Mouse (Mus musculus) kidney, embryonic 15.5 days (tissue): ENCODE data around the gene Actn4. TPM values are rescaled to one million over a fixed set of nuclear protein-coding genes. Genes with fewer than 3 reads are reported as not detected.

ENCODE experiments used
- ATAC-seq: fragments of 200-750 bp; cut with Nextera tagmentation; replicated peaks from 2 replicates; pipeline ENCODE4 v1.8.0; 2017; ENCODE audit warnings: moderate TSS enrichment; ENCODE audit not compliant: low FRiP score
- H3K27ac ChIP-seq: fragments of 300-500 bp; sonication (generic); 2 replicates; pipeline ENCODE4 v1.5.1; 2015; ENCODE audit warnings: mild to moderate bottlenecking, inconsistent platforms
- H3K27me3 ChIP-seq: fragments of 300-500 bp; sonication (generic); 2 replicates; pipeline ENCODE4 v1.6.1; 2015; ENCODE audit warnings: inconsistent platforms
- H3K36me3 ChIP-seq: fragments of 300-500 bp; sonication (generic); 2 replicates; pipeline ENCODE4 v1.6.1; 2015; ENCODE audit warnings: inconsistent platforms
- H3K4me1 ChIP-seq: fragments of 300-500 bp; sonication (generic); 2 replicates; pipeline ENCODE4 v1.6.1; 2015; ENCODE audit warnings: inconsistent platforms
- H3K4me2 ChIP-seq: fragments of 300-500 bp; sonication (generic); 2 replicates; pipeline ENCODE4 v1.6.1; 2015; ENCODE audit warnings: moderate library complexity, mild to moderate bottlenecking, inconsistent platforms
- H3K4me3 ChIP-seq: fragments of 300-500 bp; sonication (generic); replicated peaks from 2 replicates; pipeline ENCODE4 v1.5.1; 2015; ENCODE audit warnings: mild to moderate bottlenecking, inconsistent platforms
- H3K9ac ChIP-seq: fragments of 300-500 bp; sonication (generic); 2 replicates; pipeline ENCODE4 v1.6.1; 2015; ENCODE audit warnings: mild to moderate bottlenecking, inconsistent platforms
- H3K9me3 ChIP-seq: fragments of 300-500 bp; sonication (generic); replicated peaks from 2 replicates; pipeline ENCODE4 v1.6.1; 2016; ENCODE audit warnings: inconsistent platforms
- WGBS: fragments of 180-500 bp; shearing (Covaris S2); methylation state at CpG from one replicate; pipeline ENCODE4 v1.1.7; 2015; ENCODE audit warnings: mixed read lengths; 5-methylcytosine and 5-hydroxymethylcytosine counted together
- polyA plus RNA-seq: library from polyadenylated mRNA; unstranded; fragments of >200 nt; fragmentation: Nextera tagmentation; extraction: Ambion mirVana; gene quantifications from 2 replicates; pipeline ENCODE4 v1.2.1, GENCODE M21; 2015

The Actn4 gene
- polyA plus RNA-seq = 288 and 312 TPM in 2 replicates

- Histone ChIP-seq H3K9ac (peak within 1 kb of the TSS; percentile 92), H3K4me1 (peaks cover 66% of the 10 kb centered on the region), H3K27ac (peak within 1 kb of the TSS; percentile 93), H3K4me2 (peak within 1 kb of the TSS; percentile 87), H3K27me3 (no peaks in the 10 kb centered on the region), H3K36me3 (no peaks in the 10 kb centered on the region), H3K9me3 (no peaks in the 10 kb centered on the region), H3K4me3 (peak within 1 kb of the TSS; percentile 72)
- WGBS = under 1% methylated on average over 76 of the region's 76 CpGs
- peak; percentile 92 for ATAC-seq
Observed at GRCm38 (mm10) chr7:28961927-28962670, at the start of gene Actn4. Actn4 (minus strand) TSS chr7:28962340.

GRCm38 (mm10) chr7:29008714-29009113 is 46.6 kb upstream of the Actn4 start:
- no peak for ATAC-seq
- H3K9ac ChIP-seq = no peak overlapping the region
- no peak overlapping the region for H3K4me2 ChIP-seq
- no peak overlapping the region for H3K4me3 ChIP-seq
- no peaks in the 10 kb centered on the region for H3K4me1 ChIP-seq
- no peak overlapping the region for H3K27ac ChIP-seq
- H3K27me3 ChIP-seq = no peaks in the 10 kb centered on the region
- no peaks in the 10 kb centered on the region for H3K36me3 ChIP-seq
- H3K9me3 ChIP-seq = no peaks in the 10 kb centered on the region
- 83% methylated on average over 9 of the region's 9 CpGs for WGBS

GRCm38 (mm10) chr7:29008171-29008570 is 46.0 kb upstream of the Actn4 start:
- H3K4me2 ChIP-seq = no peak overlapping the region
- ATAC-seq = no peak

GRCm38 (mm10) chr7:29007224-29008101 is 45.3 kb upstream of the Actn4 start:
- WGBS = 77% methylated on average over 9 of the region's 9 CpGs
- no peak for ATAC-seq
- Histone ChIP-seq H3K27me3 (no peaks in the 10 kb centered on the region), H3K4me3 (no peak overlapping the region), H3K4me1 (no peaks in the 10 kb centered on the region), H3K9me3 (no peaks in the 10 kb centered on the region), H3K36me3 (no peaks in the 10 kb centered on the region), H3K9ac (no peak overlapping the region), H3K27ac (no peak overlapping the region), H3K4me2 (no peak overlapping the region)

More at GRCm38 (mm10) chr7:29008171-29008570, 46.0 kb upstream of the Actn4 start:
- H3K9ac ChIP-seq = no peak overlapping the region
- no peaks in the 10 kb centered on the region for H3K4me1 ChIP-seq
- WGBS = 95% methylated on average over 10 of the region's 10 CpGs
- no peak overlapping the region for H3K27ac ChIP-seq
- no peaks in the 10 kb centered on the region for H3K36me3 ChIP-seq
- no peaks in the 10 kb centered on the region for H3K27me3 ChIP-seq
- H3K4me3 ChIP-seq = no peak overlapping the region
- H3K9me3 ChIP-seq = no peaks in the 10 kb centered on the region

GRCm38 (mm10) chr7:29000651-29001605 is 38.8 kb upstream of the Actn4 start:
- H3K4me2 ChIP-seq = peak overlapping the region; percentile 96
- no peaks in the 10 kb centered on the region for H3K36me3 ChIP-seq
- ATAC-seq = peak; percentile 94
- peak overlapping the region; percentile 53 for H3K4me3 ChIP-seq
- H3K27ac ChIP-seq = peak overlapping the region; percentile 78
- H3K9ac ChIP-seq = peak overlapping the region; percentile 55
- peaks cover 15% of the 10 kb centered on the region for H3K4me1 ChIP-seq
- WGBS = 8% methylated on average over 43 of the region's 43 CpGs
- H3K27me3 ChIP-seq = peaks cover 2% of the 10 kb centered on the region; the same call in 1 of the 2 replicates
- no peaks in the 10 kb centered on the region for H3K9me3 ChIP-seq

GRCm38 (mm10) chr7:28993402-28993801 is 31.3 kb upstream of the Actn4 start:
- H3K27ac ChIP-seq = no peak overlapping the region
- 80% methylated on average over 3 of the region's 3 CpGs for WGBS
- H3K36me3 ChIP-seq = no peaks in the 10 kb centered on the region
- H3K4me3 ChIP-seq = no peak overlapping the region
- H3K4me2 ChIP-seq = no peak overlapping the region
- no peaks in the 10 kb centered on the region for H3K27me3 ChIP-seq
- H3K9me3 ChIP-seq = no peaks in the 10 kb centered on the region
- H3K9ac ChIP-seq = no peak overlapping the region
- ATAC-seq = no peak
- no peaks in the 10 kb centered on the region for H3K4me1 ChIP-seq

GRCm38 (mm10) chr7:28992997-28993396 is 30.9 kb upstream of the Actn4 start:
- ATAC-seq = no peak
- Histone ChIP-seq H3K4me3 (no peak overlapping the region), H3K9ac (no peak overlapping the region), H3K9me3 (no peaks in the 10 kb centered on the region), H3K4me2 (no peak overlapping the region), H3K27me3 (no peaks in the 10 kb centered on the region), H3K36me3 (no peaks in the 10 kb centered on the region), H3K27ac (no peak overlapping the region), H3K4me1 (no peaks in the 10 kb centered on the region)
- 85% methylated on average over 3 of the region's 3 CpGs for WGBS

GRCm38 (mm10) chr7:28991616-28992015 is 29.5 kb upstream of the Actn4 start:
- Histone ChIP-seq H3K9me3 (no peaks in the 10 kb centered on the region), H3K9ac (no peak overlapping the region), H3K27ac (no peak overlapping the region), H3K36me3 (no peaks in the 10 kb centered on the region), H3K4me2 (no peak overlapping the region), H3K4me1 (no peaks in the 10 kb centered on the region), H3K4me3 (no peak overlapping the region), H3K27me3 (no peaks in the 10 kb centered on the region)
- no peak for ATAC-seq
- 68% methylated on average over 5 of the region's 5 CpGs for WGBS

GRCm38 (mm10) chr7:28990766-28991273 is 28.7 kb upstream of the Actn4 start:
- Histone ChIP-seq H3K9ac (no peak overlapping the region), H3K36me3 (no peaks in the 10 kb centered on the region), H3K4me3 (no peak overlapping the region), H3K4me2 (no peak overlapping the region), H3K9me3 (no peaks in the 10 kb centered on the region), H3K4me1 (no peaks in the 10 kb centered on the region), H3K27me3 (no peaks in the 10 kb centered on the region), H3K27ac (no peak overlapping the region)
- no peak for ATAC-seq
- WGBS = 56% methylated on average over 14 of the region's 14 CpGs

GRCm38 (mm10) chr7:28985207-28985606 is 23.1 kb upstream of the Actn4 start:
- Histone ChIP-seq H3K27me3 (no peaks in the 10 kb centered on the region), H3K36me3 (peaks cover 2% of the 10 kb centered on the region), H3K4me3 (no peak overlapping the region), H3K9me3 (no peaks in the 10 kb centered on the region), H3K4me2 (no peak overlapping the region), H3K27ac (no peak overlapping the region), H3K9ac (no peak overlapping the region), H3K4me1 (peaks cover 25% of the 10 kb centered on the region)
- ATAC-seq = no peak
- WGBS = 84% methylated on average over 7 of the region's 7 CpGs

- 94% methylated on average over 1 of the region's 1 CpGs for WGBS
- Histone ChIP-seq H3K9me3 (no peaks in the 10 kb centered on the region), H3K4me1 (peaks cover 26% of the 10 kb centered on the region), H3K4me3 (no peak overlapping the region), H3K27me3 (no peaks in the 10 kb centered on the region), H3K4me2 (no peak overlapping the region), H3K9ac (no peak overlapping the region), H3K36me3 (peaks cover 5% of the 10 kb centered on the region), H3K27ac (no peak overlapping the region)
- ATAC-seq = no peak
Observed at GRCm38 (mm10) chr7:28984452-28984851, 22.3 kb upstream of the Actn4 start.
